Mouse (Mus musculus) urinary bladder, postnatal 25 days (tissue): ENCODE data around the gene Ankdd1b.
A peak's percentile ranks its signal among the peaks of the same experiment; 100 is the strongest.

Experiments
- DNase-seq: peaks from one replicate; pipeline ENCODE4 v3.0.0; 2022; ENCODE audit warnings: low spot score

Gene Ankdd1b

DNA sequence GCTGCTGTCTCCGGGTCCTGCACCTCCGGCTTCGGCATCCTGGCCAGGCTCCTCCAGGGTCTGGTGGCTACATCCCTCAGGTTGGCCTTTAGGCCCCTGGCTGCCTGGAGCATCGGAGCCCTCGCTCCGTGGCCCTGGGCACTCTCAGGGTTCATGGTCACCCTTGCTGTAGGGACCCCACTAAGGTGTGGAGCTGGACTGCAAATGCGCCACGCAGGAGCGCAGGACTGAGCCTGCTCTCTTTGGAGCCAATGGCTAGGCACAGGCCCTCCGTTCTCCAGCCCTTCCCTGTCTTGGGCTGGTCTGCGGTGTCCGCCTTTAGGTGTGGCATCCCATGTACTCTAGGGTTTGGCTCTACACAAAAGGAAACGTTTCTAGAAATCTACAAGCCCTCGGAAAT lies at the start of gene Ankdd1b:
TSS of gene Ankdd1b (minus strand) at position 242 of the 400 bp plus-strand sequence.
- DNase-seq, result no peak

- no peak for DNase-seq
These were observed 46.3 kb upstream of the Ankdd1b start for GRCm38 (mm10) chr13:96517335-96517734.

DNA sequence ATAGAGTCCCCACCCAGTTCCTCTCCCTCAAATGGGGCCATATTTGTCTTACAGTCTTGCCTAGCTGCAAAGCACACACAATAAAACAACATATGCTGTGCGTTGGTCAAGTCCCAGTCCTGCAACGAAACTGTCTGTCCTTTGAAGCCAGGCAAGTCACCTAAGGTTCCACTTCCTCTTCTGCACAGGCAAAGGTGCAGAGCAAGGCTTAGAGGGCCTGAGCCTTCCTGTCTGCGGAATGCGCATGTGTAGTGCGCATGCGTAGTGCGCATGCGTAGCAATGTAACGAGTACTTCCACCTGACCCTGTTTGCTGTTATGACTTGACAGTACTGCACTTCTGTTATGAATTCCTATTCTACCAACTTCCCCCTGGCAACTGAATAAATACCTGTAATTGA lies 45.3 kb upstream of the Ankdd1b start:
- DNase-seq, result no peak

DNA sequence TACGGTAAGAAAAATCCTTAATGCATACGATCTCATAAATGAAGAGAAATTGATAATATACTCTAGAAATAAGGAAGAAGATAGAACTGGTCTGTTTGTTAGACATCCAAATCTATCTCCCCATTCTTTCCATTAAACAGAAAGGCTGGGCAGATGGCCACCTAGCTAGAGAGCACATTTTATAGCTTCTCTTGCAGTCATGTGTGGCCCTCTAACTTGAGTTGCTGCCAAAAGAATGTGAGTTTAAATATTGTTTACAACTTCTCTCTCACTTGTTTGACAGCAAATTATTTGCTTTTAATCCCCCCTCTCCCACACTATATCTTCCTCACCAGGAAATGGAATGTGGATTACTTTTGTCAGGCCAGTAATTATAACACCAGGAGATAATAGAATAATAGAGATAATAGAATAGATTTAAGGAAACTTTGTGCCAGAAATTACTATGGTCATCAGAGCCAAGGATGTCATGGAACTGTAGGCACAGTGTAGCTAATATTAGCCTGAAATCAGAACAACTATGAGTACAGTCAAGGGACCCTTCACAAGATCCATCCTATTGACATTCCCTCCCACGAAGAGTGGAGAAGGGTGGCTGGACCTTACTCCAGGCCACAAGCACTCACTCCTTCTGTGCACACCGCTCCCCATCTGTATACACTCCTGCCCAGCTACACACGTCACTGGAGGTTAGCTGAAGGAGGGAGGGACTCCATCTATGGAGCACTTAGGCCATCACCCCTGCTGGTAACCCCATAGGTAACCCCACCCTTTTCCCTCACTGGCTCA lies 43.4 kb upstream of the Ankdd1b start:
- no peak for DNase-seq

GRCm38 (mm10) chr13:96511893-96512292 lies 40.9 kb upstream of the Ankdd1b start:
- no peak for DNase-seq

- DNase-seq, result no peak
These were observed 40.3 kb upstream of the Ankdd1b start for GRCm38 (mm10) chr13:96511262-96511661.

- peak; percentile 21 for DNase-seq
These were observed 39.6 kb upstream of the Ankdd1b start for GRCm38 (mm10) chr13:96510635-96511034.

- DNase-seq, result no peak
These were observed 36.5 kb upstream of the Ankdd1b start for GRCm38 (mm10) chr13:96507541-96507940.

- DNase-seq, result no peak
These were observed 35.3 kb upstream of the Ankdd1b start for GRCm38 (mm10) chr13:96506313-96506712.

DNA sequence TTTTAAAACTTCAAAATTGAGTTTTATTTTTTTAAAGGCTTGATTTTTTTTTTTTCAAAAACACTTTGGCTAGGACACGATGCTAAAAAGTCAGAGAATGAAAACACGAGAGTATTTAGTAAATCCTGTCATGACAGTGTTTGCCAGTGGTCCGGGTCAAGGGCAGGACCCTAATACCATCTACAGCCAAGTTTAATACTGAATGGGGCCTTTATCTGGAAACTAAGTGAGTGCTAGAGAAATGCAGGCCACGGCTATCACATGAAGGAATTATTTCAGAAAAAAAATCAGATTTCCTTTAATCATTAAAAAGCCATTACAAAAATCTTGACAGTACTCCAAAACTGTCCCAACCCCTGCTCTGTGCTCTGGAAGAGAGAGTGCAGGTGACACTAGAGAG lies 34.7 kb upstream of the Ankdd1b start:
- DNase-seq, result no peak

DNA sequence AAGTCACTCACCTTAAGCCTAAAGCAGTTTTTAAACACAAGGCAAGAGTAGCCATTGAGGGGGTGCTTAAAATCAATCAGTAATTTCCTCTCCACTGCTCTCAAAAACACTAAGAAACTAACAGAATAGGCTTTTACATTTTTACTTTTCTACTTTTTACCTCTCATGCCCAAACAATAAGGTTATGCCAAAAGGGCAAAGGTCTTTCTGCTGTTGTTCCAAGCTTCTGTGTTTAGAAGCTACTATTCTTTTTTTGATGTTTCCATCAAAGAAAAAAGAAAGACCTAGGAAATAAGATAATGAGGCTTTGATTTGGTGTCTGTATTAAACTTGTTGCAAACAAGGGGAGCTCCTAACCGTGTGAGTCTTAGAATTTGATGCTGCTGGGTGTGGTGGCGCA lies 28.9 kb upstream of the Ankdd1b start:
- DNase-seq, result no peak

- no peak for DNase-seq
These were observed 25.6 kb upstream of the Ankdd1b start for GRCm38 (mm10) chr13:96496630-96497029.

DNA sequence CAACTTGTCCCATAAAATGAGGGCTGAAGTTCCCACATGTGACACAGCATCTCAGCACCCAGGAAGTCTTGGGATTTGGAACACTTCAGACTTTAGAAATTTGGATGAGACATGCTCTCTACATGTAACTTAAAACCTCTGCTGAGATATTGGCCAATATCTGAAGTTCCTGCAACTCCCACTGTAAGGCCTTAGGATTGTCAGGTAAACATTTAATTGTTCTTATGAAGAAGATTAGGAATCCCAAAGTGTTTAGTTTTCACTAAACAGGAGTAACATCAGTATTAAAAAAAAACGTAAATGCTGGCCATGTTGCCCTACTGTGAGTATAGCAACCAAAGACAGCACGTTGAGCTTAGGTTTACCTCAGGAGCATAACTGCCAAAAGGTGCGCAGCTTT lies 19.4 kb upstream of the Ankdd1b start, which contains the start of gene Gm17622:
TSS of gene Gm17622 (plus strand) at position 301 of the 400 bp plus-strand sequence.
- DNase-seq, result no peak

- no peak for DNase-seq
These were observed 17.0 kb upstream of the Ankdd1b start for GRCm38 (mm10) chr13:96487968-96488367.

DNA sequence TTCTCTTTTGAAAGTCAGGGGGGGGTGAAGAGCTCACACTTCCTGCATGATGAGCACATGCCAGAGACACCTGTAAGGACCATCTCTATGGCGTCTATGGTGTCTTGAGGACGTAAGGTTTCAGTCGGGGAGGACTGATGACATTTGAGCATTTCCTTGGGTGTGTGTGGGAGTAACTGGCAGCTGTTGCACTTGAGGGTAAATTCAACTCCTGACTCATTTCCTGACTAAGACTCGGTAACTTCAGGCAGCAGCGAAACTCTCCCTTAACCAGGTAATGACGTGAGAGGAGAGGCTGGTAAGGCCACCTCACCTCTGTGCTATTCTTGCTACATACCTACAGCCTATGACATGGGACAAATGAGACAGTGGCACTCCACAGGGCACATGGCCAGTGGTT lies 16.2 kb upstream of the Ankdd1b start:
- no peak for DNase-seq

DNA sequence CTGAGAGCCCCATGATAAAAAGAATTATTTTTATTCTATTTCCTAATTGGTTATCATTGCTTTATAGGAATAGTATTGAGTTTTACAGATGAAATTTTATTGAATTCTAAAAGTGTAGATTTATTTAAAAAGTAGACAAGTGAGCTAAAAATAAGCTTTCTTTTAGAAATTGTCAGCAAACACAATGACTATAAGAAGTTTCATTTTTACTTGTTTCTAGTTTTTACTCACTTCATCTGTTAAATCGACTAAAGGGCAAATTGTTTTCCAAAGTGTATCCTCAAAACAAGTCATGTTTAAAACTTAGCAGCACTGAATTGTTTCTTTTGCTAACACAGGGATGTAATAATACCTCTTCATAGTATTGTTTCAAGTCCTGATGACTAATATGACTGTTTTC lies 8.0 kb upstream of the Ankdd1b start:
- DNase-seq, result no peak

DNA sequence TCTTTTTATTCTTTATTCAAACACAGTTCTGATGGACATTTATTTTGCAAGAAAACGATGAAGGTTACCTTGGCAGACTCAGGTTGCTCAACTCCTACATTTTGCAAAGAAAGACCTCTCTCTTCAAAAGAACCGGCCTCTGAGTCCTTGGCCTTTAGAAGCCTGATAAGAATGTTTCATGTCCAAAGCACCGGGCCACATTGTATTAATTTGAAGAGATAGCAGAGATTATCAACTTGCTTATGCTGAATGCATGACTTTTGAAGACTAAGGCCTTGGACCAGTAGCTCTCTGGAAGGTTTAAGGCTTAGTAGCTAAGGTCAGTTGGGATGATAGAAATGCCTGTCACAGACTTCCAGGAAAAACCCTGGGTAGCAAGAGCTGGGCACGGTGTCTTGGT lies 6.2 kb upstream of the Ankdd1b start:
- DNase-seq, result no peak

DNA sequence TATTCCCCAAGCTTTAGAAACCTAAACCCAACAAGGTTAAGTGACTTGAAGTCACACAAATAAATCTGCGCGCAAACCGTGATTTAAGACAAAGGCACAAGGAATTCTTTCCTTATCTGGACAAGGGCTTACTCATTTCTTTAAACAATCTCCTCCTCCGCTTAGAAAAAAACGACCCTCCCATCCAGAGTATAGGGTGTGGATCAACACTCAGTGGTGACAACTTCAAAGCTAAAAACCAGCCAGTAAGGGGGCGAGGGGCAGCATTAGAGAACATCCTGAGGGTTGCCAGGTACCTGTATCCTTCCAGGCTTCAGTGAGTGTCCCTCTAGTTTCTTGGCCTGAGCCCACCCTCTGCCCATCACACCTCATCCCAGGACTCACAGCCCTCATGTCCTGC lies 442 bp downstream of the Ankdd1b start:
- DNase-seq, result no peak

DNA sequence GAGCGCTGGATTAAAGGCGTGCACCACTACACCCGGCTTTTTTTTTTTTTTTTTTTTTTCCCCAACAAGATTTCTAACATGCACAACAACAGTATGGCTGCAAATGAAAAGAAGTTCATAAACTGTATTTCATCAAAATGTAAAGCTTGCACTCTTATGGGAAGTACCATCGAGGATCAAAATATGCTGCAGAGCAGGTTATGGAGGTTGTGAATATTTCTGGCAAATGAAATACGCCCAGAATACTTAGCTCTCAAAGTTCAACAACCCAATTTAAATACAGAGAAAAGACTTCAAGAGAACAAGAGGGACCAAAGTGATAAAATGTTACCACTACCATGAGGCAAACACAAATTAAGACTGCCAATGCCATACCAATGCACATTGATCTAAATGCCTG lies 2.3 kb downstream of the Ankdd1b start:
- DNase-seq, result no peak

DNA sequence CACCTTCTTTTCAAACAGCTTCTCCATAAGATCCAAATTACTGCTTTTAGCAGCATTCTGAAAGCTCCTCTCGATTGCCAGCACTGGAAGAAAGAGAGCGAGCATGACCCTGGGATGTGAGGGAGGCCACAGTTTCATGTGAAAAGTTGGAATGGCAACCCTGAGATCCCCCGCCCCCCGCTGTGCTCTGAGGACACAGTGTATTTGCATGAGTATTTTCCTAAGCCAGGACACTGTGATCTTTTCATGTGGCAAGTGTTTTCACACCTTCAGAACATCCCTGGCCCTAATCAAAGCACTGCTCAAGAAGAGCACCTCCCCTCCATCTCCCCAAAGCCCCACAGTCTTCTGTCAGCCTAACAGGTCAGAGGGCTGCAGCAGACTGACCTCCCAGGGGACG lies 5.7 kb downstream of the Ankdd1b start:
- DNase-seq, result no peak

GRCm38 (mm10) chr13:96462644-96463043 lies 8.4 kb downstream of the Ankdd1b start:
- no peak for DNase-seq

DNA sequence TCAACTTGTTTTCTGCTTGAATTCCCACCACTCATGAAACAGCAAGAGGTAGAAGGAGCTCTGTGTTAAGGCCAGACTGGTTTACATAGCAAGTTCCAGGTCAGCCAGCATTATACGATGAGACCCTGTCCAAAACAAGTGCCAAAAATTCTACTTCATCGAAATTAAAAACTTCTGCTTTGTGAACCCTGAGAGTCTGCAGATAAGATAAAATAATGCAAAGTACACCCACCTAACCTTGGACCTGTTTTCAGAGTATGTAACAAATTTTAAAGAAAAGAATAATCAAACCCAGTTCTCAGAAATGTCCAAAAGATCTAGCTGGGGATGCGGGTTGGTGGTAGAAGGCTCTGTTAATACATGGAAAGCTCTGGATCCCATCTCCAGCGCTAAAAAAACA lies 12.4 kb downstream of the Ankdd1b start:
- no peak for DNase-seq

- no peak for DNase-seq
These were observed 13.0 kb downstream of the Ankdd1b start for GRCm38 (mm10) chr13:96458018-96458417.

DNA sequence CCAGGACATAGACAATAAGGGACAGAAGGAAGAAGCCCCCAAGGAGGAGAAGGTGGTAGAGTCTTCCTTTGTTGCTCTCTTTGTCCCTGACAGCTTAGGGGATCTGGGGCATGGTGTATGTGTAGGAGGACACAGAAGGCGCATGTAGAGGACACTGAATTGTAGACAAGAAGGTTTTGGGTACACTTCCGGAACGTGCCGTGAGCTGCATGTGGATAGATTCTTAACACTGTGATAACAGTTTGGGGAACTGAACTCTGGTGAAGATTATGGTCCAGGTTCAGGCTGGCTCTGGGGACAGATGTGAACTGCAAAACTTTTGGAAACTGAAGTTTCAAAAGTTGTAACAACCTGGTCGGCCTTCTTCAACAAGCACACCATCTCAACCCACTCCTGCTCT lies 13.4 kb downstream of the Ankdd1b start:
- DNase-seq, result no peak
